Mouse (Mus musculus): ENCODE results near the gene Klk6. TPM values are rescaled to one million over a fixed set of nuclear protein-coding genes. Genes with fewer than 3 reads are reported as not detected.

The Klk6 gene
- polyA plus RNA-seq, 1 experiment: not detected

- no peak overlapping the region for H3K27ac ChIP-seq (ENCODE audit: insufficient read depth, low read length)
- H3K36me3 ChIP-seq (ENCODE audit: control insufficient read depth, insufficient read depth, low read length): no peaks in the 10 kb centered on the region
- 14% methylated on average over 10 of the region's 10 CpGs for WGBS
- H3K4me1 ChIP-seq (ENCODE audit: control insufficient read depth, insufficient read depth, insufficient read length): no peaks in the 10 kb centered on the region
- H3K27me3 ChIP-seq (ENCODE audit: control insufficient read depth, insufficient read depth, low read length): 0 out of 2 replicates have a peak, but pooled peaks cover 1% of the 10 kb centered on the region
- TF ChIP-seq POLR2A (IDR thresholded peaks at IDR 0.05; ENCODE audit: low read depth, low read length): no peak
- TF ChIP-seq CTCF (IDR thresholded peaks at IDR 0.05; ENCODE audit: extremely low read depth, insufficient read depth, insufficient read length, insufficient replicate concordance): peak; percentile 40; the same call in 1 of the 2 replicates
- DNase-seq (ENCODE audit: low read depth in 1 of 2, low spot score in 2 of 2): peak in 1 of 2 experiments; percentile 9
- no peak overlapping the region for H3K4me3 ChIP-seq (ENCODE audit: extremely low read depth, insufficient read depth, insufficient read length)
These were observed 48.9 kb downstream of the Klk6 start for GRCm38 (mm10) chr7:43873237-43873636.

- WGBS: 70% methylated on average over 3 of the region's 3 CpGs
- DNase-seq (ENCODE audit: low read depth in 1 of 2, low spot score in 2 of 2): no peak
- TF ChIP-seq POLR2A (IDR thresholded peaks at IDR 0.05; ENCODE audit: low read depth, low read length) (no peak), CTCF (IDR thresholded peaks at IDR 0.05; ENCODE audit: extremely low read depth, insufficient read depth, insufficient read length, insufficient replicate concordance) (no peak)
These were observed 49.4 kb downstream of the Klk6 start for GRCm38 (mm10) chr7:43873674-43874073.

GRCm38 (mm10) chr7:43874868-43875375 lies 50.6 kb downstream of the Klk6 start:
- no peak for DNase-seq (ENCODE audit: low read depth in 1 of 2, low spot score in 2 of 2)
- H3K4me3 ChIP-seq (ENCODE audit: extremely low read depth, insufficient read depth, insufficient read length): no peak overlapping the region
- WGBS: 91% methylated on average over 6 of the region's 6 CpGs
- TF ChIP-seq POLR2A (IDR thresholded peaks at IDR 0.05; ENCODE audit: low read depth, low read length) (no peak), CTCF (IDR thresholded peaks at IDR 0.05; ENCODE audit: extremely low read depth, insufficient read depth, insufficient read length, insufficient replicate concordance) (no peak)
- no peaks in the 10 kb centered on the region for H3K36me3 ChIP-seq (ENCODE audit: control insufficient read depth, insufficient read depth, low read length)
- H3K4me1 ChIP-seq (ENCODE audit: control insufficient read depth, insufficient read depth, insufficient read length): no peaks in the 10 kb centered on the region
- H3K27me3 ChIP-seq (ENCODE audit: control insufficient read depth, insufficient read depth, low read length): 0 out of 2 replicates have a peak, but pooled peaks cover 1% of the 10 kb centered on the region
- H3K27ac ChIP-seq (ENCODE audit: insufficient read depth, low read length): no peak overlapping the region

More at GRCm38 (mm10) chr7:43873674-43874073, 49.4 kb downstream of the Klk6 start:
- H3K36me3 ChIP-seq (ENCODE audit: control insufficient read depth, insufficient read depth, low read length): no peaks in the 10 kb centered on the region
- H3K4me3 ChIP-seq (ENCODE audit: extremely low read depth, insufficient read depth, insufficient read length): no peak overlapping the region
- no peak overlapping the region for H3K27ac ChIP-seq (ENCODE audit: insufficient read depth, low read length)
- H3K27me3 ChIP-seq (ENCODE audit: control insufficient read depth, insufficient read depth, low read length): 0 out of 2 replicates have a peak, but pooled peaks cover 1% of the 10 kb centered on the region
- H3K4me1 ChIP-seq (ENCODE audit: control insufficient read depth, insufficient read depth, insufficient read length): no peaks in the 10 kb centered on the region

- Histone ChIP-seq H3K4me1 (ENCODE audit: control insufficient read depth, insufficient read depth, insufficient read length) (no peaks in the 10 kb centered on the region), H3K4me3 (ENCODE audit: extremely low read depth, insufficient read depth, insufficient read length) (no peak overlapping the region), H3K36me3 (ENCODE audit: control insufficient read depth, insufficient read depth, low read length) (no peaks in the 10 kb centered on the region), H3K27me3 (ENCODE audit: control insufficient read depth, insufficient read depth, low read length) (no peaks in the 10 kb centered on the region), H3K27ac (ENCODE audit: insufficient read depth, low read length) (no peak overlapping the region)
- 77% methylated on average over 4 of the region's 4 CpGs for WGBS
- TF ChIP-seq POLR2A (IDR thresholded peaks at IDR 0.05; ENCODE audit: low read depth, low read length) (no peak), CTCF (IDR thresholded peaks at IDR 0.05; ENCODE audit: extremely low read depth, insufficient read depth, insufficient read length, insufficient replicate concordance) (no peak)
- DNase-seq (ENCODE audit: low read depth in 1 of 2, low spot score in 2 of 2): no peak
These were observed 52.1 kb downstream of the Klk6 start for GRCm38 (mm10) chr7:43876444-43876843.

- no peak for DNase-seq (ENCODE audit: low read depth in 1 of 2, low spot score in 2 of 2)
- TF ChIP-seq CTCF (IDR thresholded peaks at IDR 0.05; ENCODE audit: extremely low read depth, insufficient read depth, insufficient read length, insufficient replicate concordance): no peak
- no peak for TF ChIP-seq POLR2A (IDR thresholded peaks at IDR 0.05; ENCODE audit: low read depth, low read length)
- no peaks in the 10 kb centered on the region for H3K36me3 ChIP-seq (ENCODE audit: control insufficient read depth, insufficient read depth, low read length)
- 49% methylated on average over 1 of the region's 1 CpGs for WGBS
- no peak overlapping the region for H3K27ac ChIP-seq (ENCODE audit: insufficient read depth, low read length)
- no peaks in the 10 kb centered on the region for H3K27me3 ChIP-seq (ENCODE audit: control insufficient read depth, insufficient read depth, low read length)
- H3K4me1 ChIP-seq (ENCODE audit: control insufficient read depth, insufficient read depth, insufficient read length): no peaks in the 10 kb centered on the region
- no peak overlapping the region for H3K4me3 ChIP-seq (ENCODE audit: extremely low read depth, insufficient read depth, insufficient read length)
These were observed 54.0 kb downstream of the Klk6 start for GRCm38 (mm10) chr7:43878281-43878680.

GRCm38 (mm10) chr7:43880912-43881311 lies 56.6 kb downstream of the Klk6 start, which contains the start of gene Klk4:
Klk4 (plus strand) TSS chr7:43881160.
- no peaks in the 10 kb centered on the region for H3K36me3 ChIP-seq (ENCODE audit: control insufficient read depth, insufficient read depth, low read length)
- no peak for TF ChIP-seq POLR2A (IDR thresholded peaks at IDR 0.05; ENCODE audit: low read depth, low read length)
- TF ChIP-seq CTCF (IDR thresholded peaks at IDR 0.05; ENCODE audit: extremely low read depth, insufficient read depth, insufficient read length, insufficient replicate concordance): no peak
- WGBS: 0% methylated on average over 3 of the region's 3 CpGs
- no peak for DNase-seq (ENCODE audit: low read depth in 1 of 2, low spot score in 2 of 2)
- H3K4me3 ChIP-seq (ENCODE audit: extremely low read depth, insufficient read depth, insufficient read length): no peak within 1 kb of the TSS
- no peaks in the 10 kb centered on the region for H3K27me3 ChIP-seq (ENCODE audit: control insufficient read depth, insufficient read depth, low read length)
- no peaks in the 10 kb centered on the region for H3K4me1 ChIP-seq (ENCODE audit: control insufficient read depth, insufficient read depth, insufficient read length)
- H3K27ac ChIP-seq (ENCODE audit: insufficient read depth, low read length): no peak within 1 kb of the TSS

Other genes with a start within 250 kb of the Klk6 start
- 0.78 and 1.5 TPM in 2 replicates for gene Zfp719, start 244.9 kb upstream of the Klk6 start, polyA plus RNA-seq (2012; rRNA removed)
- 0.06 TPM in 1 of 2 replicates, not detected in the other for gene Zfp819, start 217.3 kb upstream of the Klk6 start, polyA plus RNA-seq (2012; rRNA removed)
- gene Ceacam18, start 189.8 kb upstream of the Klk6 start, polyA plus RNA-seq (2012; rRNA removed): not detected in 2 replicates
- 23.3 and 25.6 TPM in 2 replicates for gene Siglece, start 164.3 kb upstream of the Klk6 start, polyA plus RNA-seq (2012; rRNA removed)
- 8.9 and 11.4 TPM in 2 replicates for gene Ctu1, start 152.5 kb upstream of the Klk6 start, polyA plus RNA-seq (2012; rRNA removed)
- gene Klk14, start 134.1 kb upstream of the Klk6 start, polyA plus RNA-seq (2012; rRNA removed): not detected in 2 replicates
- gene Klk13, start 111.9 kb upstream of the Klk6 start, polyA plus RNA-seq (2012; rRNA removed): 0.04 TPM in 1 of 2 replicates, not detected in the other
- not detected in 2 replicates for gene Klk12, start 55.6 kb upstream of the Klk6 start, polyA plus RNA-seq (2012; rRNA removed)
- gene Klk11, start 49.9 kb upstream of the Klk6 start, polyA plus RNA-seq (2012; rRNA removed): not detected in 2 replicates
- gene Klk10, start 43.5 kb upstream of the Klk6 start, polyA plus RNA-seq (2012; rRNA removed): 0.16 TPM in 1 of 2 replicates, not detected in the other
- gene Klk9, start 32.6 kb upstream of the Klk6 start, polyA plus RNA-seq (2012; rRNA removed): not detected in 2 replicates
- gene Klk8, start 26.9 kb upstream of the Klk6 start, polyA plus RNA-seq (2012; rRNA removed): 12.3 and 13.5 TPM in 2 replicates
- gene Klk7, start 13.2 kb upstream of the Klk6 start, polyA plus RNA-seq (2012; rRNA removed): not detected in 2 replicates
- not detected in 2 replicates for gene Klk5, start 17.5 kb downstream of the Klk6 start, polyA plus RNA-seq (2012; rRNA removed)
- gene Klk4, start 56.7 kb downstream of the Klk6 start, polyA plus RNA-seq (2012; rRNA removed): not detected in 2 replicates
- not detected in 2 replicates for gene Klk15, start 109.2 kb downstream of the Klk6 start, polyA plus RNA-seq (2012; rRNA removed)
- 0.18 and 0.19 TPM in 2 replicates for gene Klk1b8, start 126.2 kb downstream of the Klk6 start, polyA plus RNA-seq (2012; rRNA removed)
- not detected in 2 replicates for gene Klk1b1, start 142.3 kb downstream of the Klk6 start, polyA plus RNA-seq (2012; rRNA removed)
- 0.22 TPM in 1 of 2 replicates, not detected in the other for gene Klk1b9, start 151.6 kb downstream of the Klk6 start, polyA plus RNA-seq (2012; rRNA removed)
- 1.2 and 1.9 TPM in 2 replicates for gene Klk1b11, start 171.4 kb downstream of the Klk6 start, polyA plus RNA-seq (2012; rRNA removed)
- gene Klk1b26, start 187.7 kb downstream of the Klk6 start, polyA plus RNA-seq (2012; rRNA removed): not detected in 2 replicates
- 4.1 and 4.4 TPM in 2 replicates for gene Klk1b27, start 227.8 kb downstream of the Klk6 start, polyA plus RNA-seq (2012; rRNA removed)

Measured in spleen, adult 2 months (tissue).